Mouse (Mus musculus) C2C12 (cell line): Measurements from ENCODE around the gene D1Pas1.

Experiments used
- CEBPB ChIP-seq: IDR thresholded peaks from one replicate; pipeline ENCODE4 v1.6.1; 2011; ENCODE audit warnings: low read depth, mild to moderate bottlenecking, control low read depth, moderate library complexity
- CTCF ChIP-seq: IDR thresholded peaks from one replicate; pipeline ENCODE4 v1.5.1; 2011; ENCODE audit not compliant: control insufficient read depth, insufficient read depth, insufficient read length
- MAX ChIP-seq: IDR thresholded peaks from one replicate; pipeline ENCODE4 v1.6.1; 2011; ENCODE audit warnings: mild to moderate bottlenecking, control low read depth
- MYOD1 ChIP-seq: IDR thresholded peaks from one replicate; pipeline ENCODE4 v1.6.1; 2011; ENCODE audit warnings: low read depth; ENCODE audit not compliant: control insufficient read depth, insufficient read length
- MYOG ChIP-seq: IDR thresholded peaks from one replicate; pipeline ENCODE4 v1.6.1; 2011; ENCODE audit not compliant: control insufficient read depth, insufficient read length; ENCODE audit errors: extremely low read depth
- USF1 ChIP-seq: IDR thresholded peaks from one replicate; pipeline ENCODE4 v1.6.1; 2011; ENCODE audit warnings: low read depth, mild to moderate bottlenecking, control low read depth, moderate library complexity

GRCm38 (mm10) chr1:186967201-186967812 is at the start of gene D1Pas1:
- no peak for TF ChIP-seq CTCF
- TF ChIP-seq MAX = no peak
- no peak for TF ChIP-seq CEBPB
- no peak for TF ChIP-seq MYOD1
- TF ChIP-seq USF1 = no peak
- TF ChIP-seq MYOG = no peak
